Mouse (Mus musculus) liver, adult 2 months (tissue): ENCODE measurements around the gene Cacna2d3. TPM values are rescaled to one million over a fixed set of nuclear protein-coding genes. Genes with fewer than 3 reads are reported as not detected.
A peak's percentile ranks its signal among the peaks of the same experiment; 100 is the strongest.

Source experiments
- DNase-seq: peaks from one replicate; pipeline ENCODE4 v3.0.0-alpha.2; 2011; ENCODE audit warnings: low read depth, low spot score; ENCODE audit errors: extremely low read depth
- H3K27ac ChIP-seq: fragments of 200-500 bp; replicated peaks from 2 replicates; pipeline ENCODE4 v1.5.1; 2012; ENCODE audit warnings: low read depth, mild to moderate bottlenecking, control low read depth, inconsistent platforms, low read length; ENCODE audit not compliant: insufficient read depth
- H3K27me3 ChIP-seq: fragments of 200-500 bp; 2 replicates; pipeline ENCODE4 v1.6.1; 2012; ENCODE audit warnings: mild to moderate bottlenecking, moderate library complexity, low read length, inconsistent platforms; ENCODE audit not compliant: control insufficient read depth, insufficient read depth
- H3K36me3 ChIP-seq: fragments of 200-500 bp; 2 replicates; pipeline ENCODE4 v1.6.1; 2012; ENCODE audit warnings: low read length, inconsistent platforms; ENCODE audit not compliant: control insufficient read depth, insufficient read depth
- H3K4me1 ChIP-seq: fragments of 200-500 bp; 2 replicates; pipeline ENCODE4 v1.6.1; 2011; ENCODE audit warnings: low read length; ENCODE audit not compliant: control insufficient read depth, insufficient read depth
- H3K4me3 ChIP-seq: fragments of 200-500 bp; 2 replicates; pipeline ENCODE4 v1.5.1; 2011; ENCODE audit warnings: low read depth, mild to moderate bottlenecking, control low read depth, low read length, moderate library complexity; ENCODE audit not compliant: insufficient read depth
- H3K79me2 ChIP-seq: fragments of 200-500 bp; 2 replicates; pipeline ENCODE4 v1.6.1; 2012; ENCODE audit warnings: inconsistent platforms, mild to moderate bottlenecking, low read length, moderate library complexity; ENCODE audit not compliant: control insufficient read depth, insufficient read depth
- H3K9ac ChIP-seq: fragments of 200-500 bp; 2 replicates; pipeline ENCODE4 v1.6.1; 2012; ENCODE audit warnings: low read depth, mild to moderate bottlenecking, control low read depth, inconsistent platforms, low read length
- CTCF ChIP-seq: fragments of 200-500 bp; IDR thresholded peaks from 2 replicates; pipeline ENCODE4 v1.5.1; 2011; ENCODE audit warnings: low read depth, low read length, control low read depth
- POLR2A ChIP-seq: fragments of 200-500 bp; IDR thresholded peaks from 2 replicates; pipeline ENCODE4 v1.6.1; 2011; ENCODE audit warnings: low read length, control low read depth; ENCODE audit not compliant: insufficient read depth; ENCODE audit errors: extremely low read depth
- WGBS: fragments of 180-500 bp; shearing (Covaris S2); methylation state at CpG from one replicate; pipeline ENCODE4 v1.1.7; 2018; 5-methylcytosine and 5-hydroxymethylcytosine counted together
- polyA plus RNA-seq: library from polyadenylated mRNA; depleted of rRNA; stranded (reverse); fragments of >200 nt; gene quantifications from 2 replicates; pipeline ENCODE4 v1.2.3, GENCODE M21; 2012
- total RNA-seq: library from RNA; depleted of rRNA; stranded (reverse); fragments of >200 nt; gene quantifications from 2 replicates; pipeline ENCODE4 v1.2.3, GENCODE M21; 2014

Gene Cacna2d3
- total and polyA plus RNA-seq, 2 experiments, result not detected

DNA sequence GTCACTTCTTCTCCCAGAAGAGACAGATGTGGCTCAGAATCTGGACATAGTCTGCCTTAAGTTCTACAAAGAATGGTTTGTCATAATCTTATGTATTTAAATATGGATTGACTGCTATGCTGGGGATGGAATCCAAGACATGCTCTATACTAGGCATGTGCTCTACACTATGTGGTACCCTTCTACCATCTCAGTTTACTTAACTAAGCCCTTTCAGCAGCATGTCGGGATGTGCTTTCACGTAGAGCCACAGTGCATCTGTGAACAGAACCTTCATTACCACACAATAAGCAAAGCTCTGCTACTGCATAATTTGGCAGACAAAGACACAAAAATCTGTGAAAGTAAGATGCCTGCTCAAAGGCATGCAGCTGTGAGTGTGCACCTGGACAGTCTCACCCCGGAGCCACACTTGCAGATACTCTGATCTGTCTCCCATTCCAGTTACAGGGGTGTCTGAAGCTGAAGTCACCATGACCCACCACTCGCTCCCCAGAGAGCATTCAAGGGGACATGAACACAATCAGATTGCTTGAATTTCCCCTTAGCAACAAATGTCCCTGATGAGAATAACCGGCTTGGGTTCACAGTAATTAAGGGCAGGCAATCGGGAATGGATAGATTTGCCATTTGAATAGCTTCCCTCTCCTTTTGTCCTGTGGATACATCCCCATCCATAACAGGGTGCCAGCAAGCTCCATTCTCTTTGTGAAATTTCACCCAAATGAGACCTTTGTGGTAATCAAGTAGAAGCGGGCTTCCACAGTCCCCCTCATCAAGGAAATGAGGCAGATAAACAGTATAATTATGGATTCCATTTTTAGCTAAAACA is 773.4 kb downstream of the Cacna2d3 start:
- Histone ChIP-seq H3K27me3 (no peaks in the 10 kb centered on the region), H3K79me2 (no peaks in the 10 kb centered on the region), H3K4me1 (no peaks in the 10 kb centered on the region), H3K9ac (no peak overlapping the region), H3K36me3 (no peaks in the 10 kb centered on the region), H3K4me3 (no peak overlapping the region), H3K27ac (no peak overlapping the region)
- DNase-seq, result no peak
- 87% methylated on average over 7 of the region's 7 CpGs for WGBS
- TF ChIP-seq CTCF (no peak), POLR2A (no peak)

DNA sequence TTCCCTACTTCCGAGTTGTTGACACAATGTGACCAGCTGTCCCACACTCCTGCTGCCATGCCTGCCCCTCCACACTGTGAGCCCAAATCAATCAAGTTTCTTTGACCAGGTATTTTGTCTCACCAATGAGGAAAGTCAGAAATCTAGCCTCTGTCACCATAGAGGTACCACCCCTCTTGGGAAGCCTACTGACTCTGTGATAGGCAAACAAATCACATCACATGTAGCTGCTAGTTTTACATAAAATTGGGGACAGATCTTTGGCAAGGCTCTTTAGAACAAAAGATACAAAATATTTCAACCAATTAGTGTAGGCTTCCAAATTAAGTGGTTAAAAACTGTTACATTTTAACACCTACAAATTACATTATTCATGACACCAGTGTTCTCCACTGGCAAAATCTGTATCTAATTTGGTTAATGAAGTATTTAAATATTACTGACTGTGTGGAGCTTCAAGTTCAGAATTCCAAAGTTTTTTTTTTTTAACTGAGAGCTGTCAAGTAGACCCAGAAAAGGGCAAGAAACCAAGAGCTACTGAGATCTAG is 788.8 kb downstream of the Cacna2d3 start:
- Histone ChIP-seq H3K4me1 (no peaks in the 10 kb centered on the region), H3K27me3 (no peaks in the 10 kb centered on the region), H3K4me3 (no peak overlapping the region), H3K9ac (no peak overlapping the region), H3K36me3 (no peaks in the 10 kb centered on the region), H3K79me2 (no peaks in the 10 kb centered on the region), H3K27ac (no peak overlapping the region)
- TF ChIP-seq CTCF (no peak), POLR2A (no peak)
- 93% methylated on average over 1 of the region's 1 CpGs for WGBS
- DNase-seq, result no peak

DNA sequence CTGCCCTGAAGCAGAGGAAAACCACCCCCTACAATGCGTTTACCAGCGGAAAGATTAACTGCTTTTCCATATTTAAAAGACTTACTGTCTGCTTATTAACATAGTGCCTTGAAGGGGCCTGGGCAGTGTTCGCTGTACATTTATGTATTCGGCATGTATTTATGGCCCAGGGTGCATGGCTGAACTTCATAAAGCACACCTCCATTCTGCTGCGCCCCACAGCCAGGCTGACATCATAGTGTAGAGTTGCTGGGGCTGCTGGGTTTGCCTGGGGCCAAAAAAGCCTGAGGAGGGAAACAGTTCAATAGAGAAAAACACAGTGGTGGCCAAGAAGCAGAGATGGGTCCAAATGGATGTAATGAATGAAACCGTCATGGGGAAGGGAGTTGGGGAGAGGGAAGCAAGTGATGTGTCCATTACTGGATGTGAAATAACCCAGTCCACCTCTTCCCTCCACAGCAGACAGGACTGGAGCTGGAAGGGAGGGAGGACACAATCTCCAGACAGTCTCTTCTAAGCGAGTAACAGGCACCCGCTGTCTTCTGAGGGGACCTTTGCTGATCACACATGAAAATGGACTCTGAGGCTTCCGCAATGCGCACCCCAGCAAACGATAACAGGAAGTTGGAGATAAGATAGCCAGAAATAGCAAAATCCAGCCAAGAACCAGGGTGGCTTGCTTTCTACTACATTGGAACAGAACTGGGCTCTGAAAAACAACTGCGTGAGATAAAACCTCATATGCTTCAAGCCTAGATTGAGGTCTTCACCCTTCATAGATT is 798.3 kb downstream of the Cacna2d3 start:
- Histone ChIP-seq H3K27me3 (no peaks in the 10 kb centered on the region), H3K36me3 (no peaks in the 10 kb centered on the region), H3K27ac (no peak overlapping the region), H3K4me1 (no peaks in the 10 kb centered on the region; the same call in 1 of the 2 replicates), H3K9ac (no peak overlapping the region), H3K4me3 (no peak overlapping the region), H3K79me2 (no peaks in the 10 kb centered on the region)
- WGBS, result 80% methylated on average over 12 of the region's 12 CpGs
- TF ChIP-seq CTCF (no peak), POLR2A (no peak)
- DNase-seq, result peak; percentile 20

DNA sequence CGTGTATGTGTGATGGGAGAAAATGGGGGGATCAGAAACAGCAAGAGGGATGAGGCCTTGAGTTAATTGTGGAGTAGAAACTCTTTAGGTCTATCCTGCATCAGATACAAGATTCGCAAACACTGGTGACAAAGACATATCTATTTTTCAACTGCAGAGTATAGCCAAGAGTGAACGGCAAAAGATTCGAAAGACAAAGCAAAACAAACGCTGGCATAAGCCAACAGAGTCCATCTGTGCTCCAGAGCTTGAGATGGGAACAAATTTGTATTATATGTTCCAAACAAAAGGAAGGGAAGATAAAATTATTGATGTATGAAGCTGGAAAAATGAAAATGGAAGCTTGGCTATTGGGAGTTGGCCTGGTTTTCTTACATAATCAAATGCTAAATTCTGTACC is 802.8 kb downstream of the Cacna2d3 start:
- no peaks in the 10 kb centered on the region for H3K36me3 ChIP-seq
- no peak for DNase-seq
- no peak for TF ChIP-seq POLR2A
- no peak for TF ChIP-seq CTCF
- H3K4me3 ChIP-seq, result no peak overlapping the region
- WGBS, result 82% methylated on average over 5 of the region's 5 CpGs
- H3K79me2 ChIP-seq, result no peaks in the 10 kb centered on the region
- no peak overlapping the region for H3K9ac ChIP-seq
- H3K27ac ChIP-seq, result no peak overlapping the region
- no peaks in the 10 kb centered on the region for H3K4me1 ChIP-seq
- H3K27me3 ChIP-seq, result no peaks in the 10 kb centered on the region

DNA sequence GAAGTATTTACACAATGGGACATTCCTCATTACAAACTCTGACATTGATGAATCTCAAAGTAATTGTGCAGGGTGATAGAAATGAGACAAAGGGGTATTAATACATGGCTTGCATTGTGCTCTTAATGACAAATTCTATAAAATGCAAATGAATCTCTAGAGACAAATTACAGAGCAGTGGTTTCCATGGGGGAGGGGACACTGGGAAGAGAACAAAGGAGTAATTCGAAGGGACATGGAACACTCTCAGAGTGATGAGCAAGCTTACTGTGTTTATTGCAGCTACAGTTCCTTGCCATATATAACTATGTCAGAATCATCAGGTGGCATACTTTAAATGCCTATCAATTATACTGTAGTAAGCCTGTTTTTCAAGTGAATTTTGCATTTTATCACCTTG is 806.7 kb downstream of the Cacna2d3 start:
- Histone ChIP-seq H3K4me1 (no peaks in the 10 kb centered on the region), H3K9ac (no peak overlapping the region), H3K4me3 (no peak overlapping the region), H3K36me3 (no peaks in the 10 kb centered on the region), H3K79me2 (no peaks in the 10 kb centered on the region), H3K27me3 (no peaks in the 10 kb centered on the region), H3K27ac (no peak overlapping the region)
- no peak for TF ChIP-seq POLR2A
- TF ChIP-seq CTCF, result no peak
- 80% methylated on average over 1 of the region's 1 CpGs for WGBS
- no peak for DNase-seq
